Mouse (Mus musculus) gonadal fat pad, adult 2 months (tissue): ENCODE data around the gene Zfp740. TPM values are rescaled to one million over a fixed set of nuclear protein-coding genes. Genes with fewer than 3 reads are reported as not detected.
A peak's percentile ranks its signal among the peaks of the same experiment; 100 is the strongest.
"Not testable (repeated sequence)": the region's sequence is repeated elsewhere in the genome, so short reads cannot be mapped to it uniquely, and the experiment has no call there.

Experiments used
- DNase-seq: peaks from one replicate; pipeline ENCODE4 v3.0.0-alpha.2; 2012; ENCODE audit warnings: low read depth
- polyA plus RNA-seq: library from polyadenylated mRNA; depleted of rRNA; stranded (reverse); fragments of >200 nt; gene quantifications from 2 replicates; pipeline ENCODE4 v1.2.3, GENCODE M21; 2012

Gene Zfp740
- polyA plus RNA-seq, 1 experiment, result 42.7 TPM

GRCm38 (mm10) chr15:102192820-102193386 is 10.1 kb upstream of the Zfp740 start:
- no peak for DNase-seq

GRCm38 (mm10) chr15:102193652-102194051 is 9.4 kb upstream of the Zfp740 start:
- no peak for DNase-seq

GRCm38 (mm10) chr15:102194439-102194838 is 8.6 kb upstream of the Zfp740 start:
- DNase-seq, result no peak

GRCm38 (mm10) chr15:102195373-102195772 is 7.7 kb upstream of the Zfp740 start:
- DNase-seq, result no peak

- DNase-seq, result no peak
Measured at GRCm38 (mm10) chr15:102198841-102199240, 4.2 kb upstream of the Zfp740 start.

DNA sequence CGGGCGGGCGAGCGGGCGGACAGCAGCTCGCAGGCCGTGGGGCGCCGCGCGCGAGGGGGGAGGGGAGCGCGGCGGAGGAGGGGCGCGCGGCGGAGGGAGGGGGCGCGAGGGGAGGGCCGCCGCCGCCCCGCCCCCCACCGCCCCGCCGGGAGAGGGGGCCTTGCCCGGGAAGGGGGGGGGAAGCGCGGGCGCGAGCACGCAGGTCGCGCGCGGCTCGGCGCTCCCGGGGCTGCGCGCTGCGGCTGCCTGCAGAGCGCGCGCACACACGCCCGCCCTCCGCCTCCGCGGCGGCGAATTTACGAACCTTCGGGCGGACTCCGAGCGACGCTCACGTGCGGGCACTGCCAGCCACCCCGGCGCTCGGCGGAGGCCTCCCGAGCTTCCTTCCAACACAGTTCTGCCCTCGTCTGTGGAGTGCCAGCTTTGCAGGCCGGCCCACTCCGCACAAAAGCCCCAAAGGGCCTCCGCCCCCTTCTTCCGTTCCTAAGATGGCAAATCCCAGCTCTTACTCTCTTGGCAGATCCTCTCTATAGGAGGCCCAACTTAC is 859 bp downstream of the Zfp740 start:
- peak; percentile 79 for DNase-seq

DNA sequence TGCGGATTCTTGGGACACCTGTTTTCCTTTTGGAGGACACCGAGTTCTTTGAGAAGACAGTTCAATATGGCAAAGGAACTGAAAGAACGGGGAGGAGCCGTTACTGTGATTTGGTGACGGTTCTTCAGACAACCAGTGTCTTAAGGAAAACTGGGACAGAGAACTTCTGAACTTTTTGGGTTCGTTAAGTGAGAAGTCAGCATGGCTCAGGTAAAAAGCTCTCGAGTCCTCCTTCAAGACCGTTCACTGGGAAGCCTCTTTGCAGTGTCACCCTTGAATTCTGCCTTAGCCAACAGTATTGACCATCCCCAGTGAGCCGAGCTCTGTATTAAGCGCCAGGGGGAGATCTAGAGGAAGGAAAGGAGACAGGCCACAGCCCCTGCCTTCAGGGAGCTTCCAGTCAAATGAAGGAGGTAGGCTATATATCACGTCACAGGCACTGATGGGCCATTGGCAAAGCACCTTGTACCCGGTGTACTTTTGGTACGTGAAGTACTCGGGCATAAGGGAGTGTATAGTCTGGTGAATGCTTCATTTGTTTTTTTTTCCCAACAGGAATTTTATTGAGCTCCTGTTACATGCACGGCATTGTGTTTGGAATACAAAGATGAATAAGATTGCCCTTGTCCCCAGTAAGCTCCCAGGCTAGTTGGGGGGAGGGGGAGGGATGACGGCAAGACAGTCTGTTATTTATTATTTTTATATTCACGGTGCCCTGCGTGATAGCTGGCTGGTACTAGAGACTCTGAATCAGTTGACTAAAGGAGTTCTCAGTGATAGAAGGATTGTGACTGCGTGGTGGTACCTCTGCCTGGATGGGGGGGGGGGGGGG is 1.8 kb downstream of the Zfp740 start, which contains the start of gene Csad:
Gene Csad (minus strand): TSS at position 51 of the 832 bp plus-strand sequence.
- no peak for DNase-seq

GRCm38 (mm10) chr15:102205779-102206178 is 2.7 kb downstream of the Zfp740 start:
- DNase-seq, result no peak

DNA sequence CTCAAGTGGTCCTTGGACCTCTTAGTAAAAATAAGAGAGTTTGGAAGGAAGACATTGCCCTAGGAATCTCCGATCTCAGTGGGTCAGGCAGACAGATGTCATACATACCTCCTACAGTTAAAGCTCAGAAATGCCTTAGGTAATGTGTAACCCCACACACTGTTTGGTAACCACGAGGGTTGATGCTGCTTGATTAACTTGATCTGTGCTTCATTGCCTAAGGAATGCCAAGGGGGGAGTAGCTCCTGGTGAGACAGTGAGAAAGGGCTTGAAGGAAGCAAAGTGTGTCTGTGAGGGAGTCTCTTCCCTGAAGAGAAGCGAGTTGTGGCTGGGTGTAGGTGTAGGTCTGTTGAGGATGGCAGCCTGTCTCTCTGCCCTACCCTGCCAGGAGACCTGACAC is 4.3 kb downstream of the Zfp740 start:
- no peak for DNase-seq

DNA sequence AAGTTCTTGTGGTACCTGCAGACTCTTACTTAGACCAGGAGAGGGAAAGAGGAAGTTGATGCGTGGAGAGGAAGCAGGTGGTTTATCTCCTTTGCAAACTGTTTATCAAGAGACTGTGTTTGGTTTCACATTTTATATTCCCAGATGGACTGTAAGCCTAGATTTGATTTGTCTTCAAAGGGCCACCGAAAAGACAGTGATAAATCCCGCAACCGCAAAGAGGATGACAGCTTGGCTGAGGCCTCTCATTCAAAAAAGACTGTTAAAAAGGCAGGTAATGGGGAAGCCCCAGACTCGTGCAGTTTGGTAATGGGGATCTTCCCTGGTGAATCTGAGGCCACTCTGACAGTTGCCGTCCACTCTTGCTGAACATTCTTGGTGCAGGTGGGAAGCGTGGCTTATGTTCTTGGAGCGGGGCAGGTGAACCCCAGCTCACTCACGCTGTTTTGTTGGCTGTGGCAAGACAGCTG is 5.1 kb downstream of the Zfp740 start:
- DNase-seq, result no peak

- no peak for DNase-seq
Measured at GRCm38 (mm10) chr15:102209114-102209513, 6.1 kb downstream of the Zfp740 start.

GRCm38 (mm10) chr15:102210816-102211215 is 7.8 kb downstream of the Zfp740 start:
- DNase-seq, result no peak

DNA sequence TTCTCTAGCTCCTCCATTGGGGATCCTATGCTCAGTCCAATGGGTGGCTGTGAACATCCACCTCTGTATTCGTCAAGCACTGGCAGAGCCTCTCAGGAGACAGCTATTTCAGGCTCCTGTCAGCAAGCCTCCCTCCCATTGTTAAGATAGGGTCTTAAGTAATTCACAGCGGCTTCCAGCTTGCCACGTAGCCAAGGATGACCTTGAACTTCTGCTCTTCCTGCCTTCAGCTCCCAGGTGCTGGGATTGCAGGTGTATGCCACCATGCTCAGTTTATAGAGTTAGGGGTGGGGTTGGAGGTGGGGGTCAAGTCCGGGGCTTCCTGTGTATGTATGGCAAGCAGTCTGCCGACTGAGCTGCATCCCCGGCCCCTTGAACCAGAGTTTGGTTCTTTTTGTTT is 8.8 kb downstream of the Zfp740 start:
- DNase-seq, result no peak

- DNase-seq, result no peak
Measured at GRCm38 (mm10) chr15:102214132-102214531, 11.1 kb downstream of the Zfp740 start.

DNA sequence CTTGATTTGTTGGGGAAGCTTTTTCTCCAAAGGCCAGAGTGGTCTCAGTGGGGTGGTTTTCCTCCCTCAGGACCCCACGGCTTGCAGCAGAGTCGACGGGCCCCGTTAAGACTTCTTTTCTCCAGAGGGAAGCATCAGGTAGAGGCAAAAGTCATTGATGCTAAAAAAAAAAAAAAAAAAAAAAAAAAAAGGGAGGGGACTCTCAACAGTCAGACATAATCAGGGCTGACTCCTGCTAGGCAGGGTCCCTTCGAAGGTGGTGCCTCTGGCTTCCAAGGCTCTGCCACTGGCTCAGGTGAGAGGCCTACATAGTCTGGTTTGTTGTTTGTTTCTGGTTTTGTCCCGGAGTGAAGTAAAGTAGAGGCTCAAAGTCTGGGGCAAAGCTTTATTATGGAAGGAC is 12.6 kb downstream of the Zfp740 start:
- no peak for DNase-seq

- no peak for DNase-seq
Measured at GRCm38 (mm10) chr15:102216459-102217228, 13.6 kb downstream of the Zfp740 start.

- DNase-seq, result no peak
Measured at GRCm38 (mm10) chr15:102217325-102217724, 14.3 kb downstream of the Zfp740 start.

DNA sequence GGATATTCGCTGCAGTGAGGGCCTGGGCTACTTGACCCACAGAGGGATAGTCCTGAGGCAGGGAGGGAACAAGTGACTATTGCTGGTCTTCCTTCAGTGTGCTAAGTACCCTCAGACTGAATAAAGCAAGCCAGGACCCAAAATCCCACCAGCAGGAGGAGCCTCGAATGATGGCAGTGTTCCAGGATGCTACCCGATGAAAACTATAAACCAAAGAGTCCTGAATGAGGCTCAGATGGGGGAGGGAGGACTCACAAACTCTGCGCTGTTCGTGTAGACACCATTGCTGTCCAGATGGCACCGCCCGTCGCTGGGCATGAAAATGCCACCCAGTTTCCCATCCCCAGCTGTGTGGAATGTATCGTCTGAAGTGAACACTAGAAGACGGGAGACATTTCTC is 19.3 kb downstream of the Zfp740 start:
- no peak for DNase-seq

DNA sequence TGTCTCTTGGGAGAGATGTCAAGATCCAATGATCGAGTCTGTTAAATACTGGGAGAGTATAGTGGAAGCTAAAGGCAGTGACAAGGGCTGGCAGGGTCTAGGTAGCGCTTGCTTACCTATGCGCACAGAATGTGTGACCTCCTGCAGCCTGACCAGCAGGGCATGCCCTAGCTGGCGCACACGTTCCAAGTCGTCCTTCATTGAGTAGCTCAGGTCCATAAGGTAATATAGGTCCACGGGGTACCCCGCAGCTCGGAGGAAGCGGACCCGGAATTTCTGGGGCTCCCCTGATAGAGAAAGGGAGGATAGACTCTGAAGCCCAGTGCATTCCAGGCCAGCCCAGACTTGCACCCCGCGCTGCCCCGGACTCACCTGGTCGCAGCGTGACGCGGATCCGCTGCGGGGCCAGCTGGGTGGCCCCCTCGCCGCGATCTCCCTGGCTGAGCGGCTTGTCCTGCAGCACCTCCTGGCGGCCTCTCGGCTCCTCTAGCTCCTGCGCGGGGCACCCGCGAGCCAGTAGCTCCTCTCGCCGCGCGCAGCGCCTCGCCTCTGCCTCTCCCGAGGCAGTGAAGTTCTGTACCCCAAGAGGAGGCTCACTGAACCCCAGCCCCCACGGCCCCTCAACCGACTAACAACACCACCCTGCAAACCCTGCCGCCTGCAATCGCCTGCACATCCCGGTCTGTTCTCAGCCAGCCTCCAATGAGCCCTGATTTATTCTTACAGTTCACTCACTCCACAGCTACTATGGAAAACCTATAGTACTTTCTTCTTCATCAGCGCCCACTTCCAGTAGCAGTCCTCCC is 21.3 kb downstream of the Zfp740 start:
- no peak for DNase-seq

DNA sequence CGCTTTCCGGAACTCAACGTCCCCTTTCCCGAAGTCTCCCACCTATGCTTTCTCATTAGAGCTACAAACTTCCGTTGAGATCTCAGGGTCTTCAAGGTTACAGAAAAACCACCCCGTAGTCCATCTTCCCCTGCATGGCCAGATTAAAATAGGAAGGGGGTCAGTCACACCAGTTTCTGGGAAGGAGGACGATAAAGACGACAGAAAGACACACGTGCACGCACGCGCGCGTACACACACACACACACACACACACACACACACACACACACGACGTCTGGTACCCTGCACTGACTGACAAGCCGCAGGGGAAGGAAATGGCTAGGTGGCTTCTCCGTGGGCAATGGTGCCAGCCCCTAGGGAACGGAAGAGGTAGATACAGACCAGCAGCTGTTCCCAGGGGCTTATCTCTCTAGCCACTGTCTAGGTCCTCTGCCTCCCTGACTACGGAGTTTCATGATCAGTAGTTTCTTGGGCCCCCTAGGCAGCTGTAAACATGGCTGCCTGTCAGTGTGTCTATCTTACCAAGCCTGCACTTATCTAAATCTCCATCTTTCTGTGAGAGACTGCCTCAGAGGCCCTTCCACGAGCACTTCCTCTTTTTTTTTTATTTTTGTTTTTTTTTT is 22.1 kb downstream of the Zfp740 start:
- no peak for DNase-seq

DNA sequence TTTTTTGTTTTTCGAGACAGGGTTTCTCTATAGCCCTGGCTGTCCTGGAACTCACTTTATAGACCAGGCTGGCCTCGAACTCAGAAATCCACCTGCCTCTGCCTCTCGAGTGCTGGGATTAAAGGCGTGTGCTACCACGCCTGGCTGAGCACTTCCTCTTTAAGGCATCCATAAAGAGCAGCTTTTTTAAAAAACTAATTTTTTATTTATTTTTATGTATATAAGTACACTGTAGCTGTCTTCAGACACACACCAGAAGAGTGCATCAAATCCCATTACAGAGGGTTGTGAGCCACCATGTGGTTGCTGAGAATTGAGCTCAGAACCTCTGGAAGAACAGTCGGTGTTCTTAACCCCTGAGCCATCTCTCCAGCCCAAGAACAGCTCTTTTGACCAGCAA is 22.6 kb downstream of the Zfp740 start:
- DNase-seq, result not testable (repeated sequence)
